Mouse (Mus musculus) bone marrow macrophage, adult 2 months (primary cell): ENCODE data around the gene Acacb.

Experiments
- CTCF ChIP-seq: IDR thresholded peaks from 2 replicates; pipeline ENCODE4 v1.5.1; 2012; ENCODE audit warnings: low read depth, mild to moderate bottlenecking, low read length, moderate library complexity
- POLR2A ChIP-seq: IDR thresholded peaks from 2 replicates; pipeline ENCODE4 v1.6.1; 2012; ENCODE audit warnings: mild to moderate bottlenecking, low read depth, low read length, borderline replicate concordance

DNA sequence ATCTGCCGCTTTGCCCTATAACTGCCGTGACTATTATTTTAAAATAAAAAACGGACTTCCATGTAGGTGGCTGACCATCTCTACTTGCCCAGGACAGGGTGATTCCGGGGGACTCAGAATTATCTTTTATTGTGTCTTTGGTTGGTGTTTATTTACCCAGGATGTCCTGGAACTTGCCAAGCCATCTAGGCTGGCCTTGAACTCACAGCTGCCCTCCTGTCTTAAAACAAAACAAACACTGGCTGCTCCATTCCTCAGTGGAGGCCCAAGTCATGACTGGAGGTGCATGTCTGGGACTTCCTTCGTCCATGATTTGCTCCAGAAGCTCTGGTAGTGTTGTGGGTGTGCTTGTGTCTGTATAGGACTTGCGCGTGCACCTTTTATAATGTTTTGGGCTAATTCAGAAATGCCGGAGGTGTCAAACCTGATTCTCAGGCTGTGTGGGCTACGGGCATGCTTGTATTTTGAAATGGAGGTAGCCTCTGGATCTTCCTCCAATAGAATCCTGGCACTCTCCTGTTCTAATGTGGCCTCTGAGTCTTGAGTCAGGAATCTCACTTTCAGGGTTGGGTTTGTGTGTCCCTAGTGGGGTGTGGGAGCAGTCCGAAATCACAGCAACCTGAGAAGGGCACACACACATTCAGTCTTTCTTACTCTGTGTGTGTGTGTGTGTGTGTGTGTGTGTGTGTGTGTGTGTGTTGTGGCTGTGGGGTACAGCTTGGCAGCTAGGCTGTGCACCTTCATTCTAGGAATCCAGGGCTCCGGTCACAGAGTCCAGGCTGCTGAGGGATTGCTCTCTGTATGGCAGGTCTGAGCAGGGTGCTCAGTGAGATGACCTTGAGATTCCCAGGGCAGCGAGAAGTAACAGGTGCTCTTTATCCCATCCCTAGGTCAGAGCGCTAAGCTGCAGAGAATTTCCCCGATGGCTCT lies 973 bp downstream of the Acacb start:
- TF ChIP-seq POLR2A (no peak), CTCF (no peak)
